Mouse (Mus musculus) heart, adult 2 months (tissue): ENCODE results near the gene Ndufb8. TPM values are rescaled to one million over a fixed set of nuclear protein-coding genes. Genes with fewer than 3 reads are reported as not detected.

Experiments used
- DNase-seq, 2 experiments: peaks; one replicate each; pipeline ENCODE4 v3.0.0; 2021
- H3K27ac ChIP-seq: fragments of 200-600 bp; 2 replicates; pipeline ENCODE4 v1.8.1; 2022
- H3K27me3 ChIP-seq: fragments of 200-500 bp; 2 replicates; pipeline ENCODE4 v1.6.1; 2012; ENCODE audit warnings: mild to moderate bottlenecking, low read length, inconsistent platforms, mixed read lengths; ENCODE audit not compliant: control insufficient read depth, insufficient read depth
- H3K36me3 ChIP-seq: fragments of 200-500 bp; 2 replicates; pipeline ENCODE4 v1.6.1; 2012; ENCODE audit warnings: low read length, inconsistent platforms; ENCODE audit not compliant: control insufficient read depth, insufficient read depth
- H3K4me1 ChIP-seq: fragments of 200-500 bp; 2 replicates; pipeline ENCODE4 v1.6.1; 2011; ENCODE audit warnings: low read length; ENCODE audit not compliant: control insufficient read depth, insufficient read depth
- H3K4me3 ChIP-seq: fragments of 200-600 bp; 2 replicates; pipeline ENCODE4 v1.8.1; 2022
- H3K79me2 ChIP-seq: fragments of 200-500 bp; replicated peaks from 2 replicates; pipeline ENCODE4 v1.6.1; 2012; ENCODE audit warnings: mild to moderate bottlenecking, inconsistent platforms, low read length, moderate library complexity, mixed read lengths; ENCODE audit not compliant: control insufficient read depth, insufficient read depth
- H3K9ac ChIP-seq: fragments of 200-500 bp; 2 replicates; pipeline ENCODE4 v1.6.1; 2012; ENCODE audit warnings: low read depth, mild to moderate bottlenecking, control low read depth, inconsistent platforms, low read length, mixed read lengths
- CTCF ChIP-seq: fragments of 200-600 bp; IDR thresholded peaks from 2 replicates; pipeline ENCODE4 v1.8.1; 2022; ENCODE audit warnings: antibody characterized with exemption, mild to moderate bottlenecking, moderate library complexity
- EP300 ChIP-seq: fragments of 200-500 bp; IDR thresholded peaks from 2 replicates; pipeline ENCODE4 v1.6.1; 2011; ENCODE audit warnings: low read depth, low read length, control low read depth; ENCODE audit not compliant: insufficient read depth
- POLR2A ChIP-seq: fragments of 200-500 bp; IDR thresholded peaks from 2 replicates; pipeline ENCODE4 v1.6.1; 2011; ENCODE audit warnings: mild to moderate bottlenecking, low read depth, low read length, control low read depth; ENCODE audit not compliant: insufficient read depth
- WGBS: fragments of 180-500 bp; shearing (Covaris S2); methylation state at CpG from one replicate; pipeline ENCODE4 v1.1.7; 2018; 5-methylcytosine and 5-hydroxymethylcytosine counted together
- intact Hi-C: fragments of 180-260 bp; cut with DNase I; formaldehyde crosslinking; loops from one replicate; pipeline ENCODE4 v1.15.1; 2025
- polyA plus RNA-seq: library from polyadenylated mRNA; depleted of rRNA; stranded (reverse); fragments of >200 nt; gene quantifications from 2 replicates; pipeline ENCODE4 v1.2.3, GENCODE M21; 2012
- total RNA-seq, 2 experiments: library from RNA; stranded (reverse); gene quantifications; 2 replicates each; pipeline ENCODE4 v1.2.3; 2021

Gene Ndufb8
- total and polyA plus RNA-seq, 3 experiments: 1,693 to 2,415 (median 1,987) TPM

- H3K36me3 ChIP-seq: no peaks in the 10 kb centered on the region
- no peaks in the 10 kb centered on the region for H3K27me3 ChIP-seq
- WGBS: 53% methylated on average over 9 of the region's 9 CpGs
- no peak overlapping the region for H3K9ac ChIP-seq
- H3K4me3 ChIP-seq: no peak overlapping the region
- TF ChIP-seq POLR2A (no peak), EP300 (no peak), CTCF (no peak)
- H3K4me1 ChIP-seq: no peaks in the 10 kb centered on the region
- H3K27ac ChIP-seq: no peak overlapping the region
- DNase-seq: no peak
- no peaks in the 10 kb centered on the region for H3K79me2 ChIP-seq
- intact Hi-C loops: no loop called here
These were observed 29.6 kb downstream of the Ndufb8 start for GRCm38 (mm10) chr19:44525551-44526205.

- WGBS: 29% methylated on average over 7 of the region's 7 CpGs
- peak; percentile 77 to 78 for DNase-seq
- H3K27ac ChIP-seq: no peak overlapping the region
- no peaks in the 10 kb centered on the region for H3K79me2 ChIP-seq
- no peaks in the 10 kb centered on the region for H3K27me3 ChIP-seq
- no peaks in the 10 kb centered on the region for H3K36me3 ChIP-seq
- intact Hi-C loops: no loop called here
- H3K9ac ChIP-seq: no peak overlapping the region
- TF ChIP-seq EP300 (peak; percentile 62; the same call in 1 of the 2 replicates), CTCF (peak; percentile 48), POLR2A (no peak)
- no peak overlapping the region for H3K4me3 ChIP-seq
- H3K4me1 ChIP-seq: no peaks in the 10 kb centered on the region
These were observed 36.1 kb downstream of the Ndufb8 start for GRCm38 (mm10) chr19:44519152-44519551.

- H3K36me3 ChIP-seq: no peaks in the 10 kb centered on the region
- no peaks in the 10 kb centered on the region for H3K4me1 ChIP-seq
- H3K4me3 ChIP-seq: no peak overlapping the region
- intact Hi-C loops: no loop called here
- H3K79me2 ChIP-seq: no peaks in the 10 kb centered on the region
- no peak overlapping the region for H3K27ac ChIP-seq
- TF ChIP-seq CTCF (no peak), EP300 (no peak), POLR2A (no peak)
- 76% methylated on average over 12 of the region's 12 CpGs for WGBS
- no peak overlapping the region for H3K9ac ChIP-seq
- no peak for DNase-seq
- H3K27me3 ChIP-seq: 0 out of 2 replicates have a peak, but pooled peaks cover 1% of the 10 kb centered on the region
These were observed 37.1 kb downstream of the Ndufb8 start for GRCm38 (mm10) chr19:44517996-44518768.

GRCm38 (mm10) chr19:44515769-44516168, 39.5 kb downstream of the Ndufb8 start:
- no peak for TF ChIP-seq EP300
- no peak for TF ChIP-seq POLR2A
- TF ChIP-seq CTCF: no peak
- WGBS: 38% methylated on average over 6 of the region's 6 CpGs
- no peak overlapping the region for H3K27ac ChIP-seq
- no peaks in the 10 kb centered on the region for H3K79me2 ChIP-seq
- DNase-seq: no peak
- intact Hi-C loops: no loop called here
- peaks cover 2% of the 10 kb centered on the region; the same call in 1 of the 2 replicates for H3K4me1 ChIP-seq
- no peak overlapping the region for H3K9ac ChIP-seq
- H3K27me3 ChIP-seq: peaks cover 9% of the 10 kb centered on the region
- no peak overlapping the region for H3K4me3 ChIP-seq
- H3K36me3 ChIP-seq: no peaks in the 10 kb centered on the region

- H3K27me3 ChIP-seq: peaks cover 9% of the 10 kb centered on the region
- WGBS: 54% methylated on average over 14 of the region's 14 CpGs
- H3K4me1 ChIP-seq: peaks cover 2% of the 10 kb centered on the region; the same call in 1 of the 2 replicates
- no peak overlapping the region for H3K9ac ChIP-seq
- H3K79me2 ChIP-seq: no peaks in the 10 kb centered on the region
- DNase-seq: no peak
- H3K27ac ChIP-seq: no peak overlapping the region
- no peak overlapping the region for H3K4me3 ChIP-seq
- TF ChIP-seq EP300: no peak
- no peak for TF ChIP-seq CTCF
- TF ChIP-seq POLR2A: no peak
- H3K36me3 ChIP-seq: no peaks in the 10 kb centered on the region
- intact Hi-C loops: no loop called here
These were observed 40.5 kb downstream of the Ndufb8 start for GRCm38 (mm10) chr19:44514521-44515451.
